Mouse (Mus musculus): ENCODE measurements around the gene Ankrd33b.

- TF ChIP-seq CTCF (IDR thresholded peaks at IDR 0.05; ENCODE audit: borderline replicate concordance, insufficient read depth, low read depth, low read length) (no peak), POLR2A (IDR thresholded peaks at IDR 0.05; ENCODE audit: borderline replicate concordance, insufficient read depth, low read length) (no peak)
These were observed 81.8 kb downstream of the Ankrd33b start for GRCm38 (mm10) chr15:31285695-31286094.

All from cerebellum, adult 2 months (tissue).